Mouse (Mus musculus) olfactory bulb, adult 2 months (tissue): ENCODE measurements around the gene Casc1. TPM values are rescaled to one million over a fixed set of nuclear protein-coding genes. Genes with fewer than 3 reads are reported as not detected.

Source experiments
- H3K27ac ChIP-seq: fragments of 200-500 bp; 2 replicates; pipeline ENCODE4 v1.5.1; 2012; ENCODE audit warnings: low read depth, low read length; ENCODE audit not compliant: insufficient read depth
- H3K4me1 ChIP-seq: fragments of 200-500 bp; 2 replicates; pipeline ENCODE4 v1.6.1; 2012; ENCODE audit warnings: low read length; ENCODE audit not compliant: control insufficient read depth, insufficient read depth
- H3K4me3 ChIP-seq: fragments of 200-500 bp; 2 replicates; pipeline ENCODE4 v1.5.1; 2012; ENCODE audit warnings: mild to moderate bottlenecking, low read depth, low read length, moderate library complexity; ENCODE audit not compliant: insufficient read depth
- CTCF ChIP-seq: fragments of 200-500 bp; IDR thresholded peaks from 2 replicates; pipeline ENCODE4 v1.5.1; 2012; ENCODE audit warnings: low read depth, mild to moderate bottlenecking, low read length, moderate library complexity; ENCODE audit not compliant: insufficient read depth
- POLR2A ChIP-seq: fragments of 200-500 bp; IDR thresholded peaks from 2 replicates; pipeline ENCODE4 v1.6.1; 2012; ENCODE audit warnings: mild to moderate bottlenecking, low read depth, low read length, moderate library complexity; ENCODE audit not compliant: insufficient read depth
- WGBS: fragments of 180-500 bp; shearing (Covaris S2); methylation state at CpG from one replicate; pipeline ENCODE4 v1.1.7; 2018; 5-methylcytosine and 5-hydroxymethylcytosine counted together
- polyA plus RNA-seq: library from polyadenylated mRNA; stranded (reverse); fragments of >200 nt; gene quantifications from 2 replicates; pipeline ENCODE4 v1.2.4, GENCODE M21; 2012; ENCODE audit warnings: low replicate concordance; ENCODE audit not compliant: missing spikeins, insufficient read depth, insufficient read length

The Casc1 gene
- polyA plus RNA-seq, 1 experiment = not detected

- WGBS = 86% methylated on average over 4 of the region's 4 CpGs
- Histone ChIP-seq H3K27ac (no peak overlapping the region), H3K4me1 (no peaks in the 10 kb centered on the region), H3K4me3 (no peak overlapping the region)
- TF ChIP-seq CTCF (no peak), POLR2A (no peak)
Observed at GRCm38 (mm10) chr6:145129563-145129962, 81.2 kb downstream of the Casc1 start.

- Histone ChIP-seq H3K27ac (no peak overlapping the region), H3K4me1 (no peaks in the 10 kb centered on the region), H3K4me3 (no peak overlapping the region)
- WGBS = 97% methylated on average over 3 of the region's 3 CpGs
- TF ChIP-seq CTCF (no peak), POLR2A (no peak)
Observed at GRCm38 (mm10) chr6:145127652-145128051, 83.2 kb downstream of the Casc1 start.

GRCm38 (mm10) chr6:145125591-145126113 is 85.2 kb downstream of the Casc1 start:
- WGBS = 58% methylated on average over 7 of the region's 7 CpGs
- no peaks in the 10 kb centered on the region; the same call in 1 of the 2 replicates for H3K4me1 ChIP-seq
- no peak overlapping the region for H3K4me3 ChIP-seq
- TF ChIP-seq POLR2A = no peak
- no peak for TF ChIP-seq CTCF
- H3K27ac ChIP-seq = no peak overlapping the region

Other genes starting within 250 kb of the Casc1 start
- gene Bcat1, start 134.8 kb downstream of the Casc1 start, polyA plus RNA-seq = not detected in 2 replicates
- gene Lrmp, start 95.4 kb downstream of the Casc1 start, polyA plus RNA-seq = 343 TPM in 1 of 2 replicates, not detected in the other
- gene Etfrf1, start 129 bp upstream of the Casc1 start, polyA plus RNA-seq = not detected in 2 replicates
- 261 and 295 TPM in 2 replicates for gene Kras, start 39.2 kb upstream of the Casc1 start, polyA plus RNA-seq